Mouse (Mus musculus) spleen, postnatal 10 days (tissue): ENCODE data around the gene Abcc4.
"Not testable (repeated sequence)": the region's sequence is repeated elsewhere in the genome, so short reads cannot be mapped to it uniquely, and the experiment has no call there.

Experiments used
- DNase-seq, 2 experiments: peaks; one replicate each; pipeline ENCODE4 v3.0.0; 2021 to 2022; ENCODE audit warnings: low spot score in 2 of 2

The Abcc4 gene

GRCm38 (mm10) chr14:118581673-118582072 lies 124.3 kb downstream of the Abcc4 start:
- DNase-seq = no peak

- no peak for DNase-seq
These were observed 126.8 kb downstream of the Abcc4 start for GRCm38 (mm10) chr14:118579013-118579728.

GRCm38 (mm10) chr14:118577895-118578294 lies 128.1 kb downstream of the Abcc4 start:
- DNase-seq = no peak

- DNase-seq = no peak
These were observed 133.3 kb downstream of the Abcc4 start for GRCm38 (mm10) chr14:118572688-118573245.

- DNase-seq = no peak
These were observed 136.4 kb downstream of the Abcc4 start for GRCm38 (mm10) chr14:118569586-118569985.

- DNase-seq = peak; percentile 17 to 52
These were observed 137.8 kb downstream of the Abcc4 start for GRCm38 (mm10) chr14:118568116-118568673.

- no peak for DNase-seq
These were observed 139.2 kb downstream of the Abcc4 start for GRCm38 (mm10) chr14:118566809-118567208.

GRCm38 (mm10) chr14:118566214-118566688 lies 139.8 kb downstream of the Abcc4 start:
- DNase-seq = no peak

GRCm38 (mm10) chr14:118565696-118566095 lies 140.3 kb downstream of the Abcc4 start:
- DNase-seq = no peak

GRCm38 (mm10) chr14:118563570-118563969 lies 142.4 kb downstream of the Abcc4 start:
- DNase-seq = no peak

GRCm38 (mm10) chr14:118552901-118553475 lies 153.0 kb downstream of the Abcc4 start:
- no peak for DNase-seq

- no peak for DNase-seq
These were observed 153.6 kb downstream of the Abcc4 start for GRCm38 (mm10) chr14:118552390-118552789.

GRCm38 (mm10) chr14:118551725-118552285 lies 154.2 kb downstream of the Abcc4 start:
- DNase-seq = peak; percentile 27 to 49

GRCm38 (mm10) chr14:118551061-118551724 lies 154.8 kb downstream of the Abcc4 start:
- DNase-seq = peak in 1 of 2 experiments; percentile 22

- no peak for DNase-seq
These were observed 161.5 kb downstream of the Abcc4 start for GRCm38 (mm10) chr14:118544493-118544892.

- no peak for DNase-seq
These were observed 163.1 kb downstream of the Abcc4 start for GRCm38 (mm10) chr14:118542947-118543346.

- DNase-seq = no peak
These were observed 174.5 kb downstream of the Abcc4 start for GRCm38 (mm10) chr14:118531539-118531938.

GRCm38 (mm10) chr14:118514280-118515031 lies 191.6 kb downstream of the Abcc4 start:
- no peak for DNase-seq

GRCm38 (mm10) chr14:118511715-118512114 lies 194.3 kb downstream of the Abcc4 start:
- DNase-seq = not testable (repeated sequence)

- DNase-seq = no peak
These were observed 195.2 kb downstream of the Abcc4 start for GRCm38 (mm10) chr14:118510793-118511192.

- no peak for DNase-seq
These were observed 195.8 kb downstream of the Abcc4 start for GRCm38 (mm10) chr14:118510216-118510615.
